Mouse (Mus musculus): ENCODE measurements around the gene Tex19.2.

- TF ChIP-seq SMC3 (IDR thresholded peaks at IDR 0.05; ENCODE audit: low read depth, low read length) (no peak), CTCF (conservative IDR thresholded peaks at IDR 0.05 in 1 of 2, IDR thresholded peaks at IDR 0.05 in 1 of 2; ENCODE audit: low read depth in 2 of 2, low read length in 2 of 2) (no peak), ZC3H11A (IDR thresholded peaks at IDR 0.05; ENCODE audit: low read depth, low read length) (no peak), CHD2 (IDR thresholded peaks at IDR 0.05; ENCODE audit: low read length) (no peak), RCOR1 (conservative IDR thresholded peaks at IDR 0.05; ENCODE audit: low read depth, low read length) (no peak), JUND (conservative IDR thresholded peaks at IDR 0.05; ENCODE audit: low read depth, low read length) (no peak), ELF1 (IDR thresholded peaks at IDR 0.05; ENCODE audit: low read depth, low read length) (no peak), EP300 (IDR thresholded peaks at IDR 0.05; ENCODE audit: low read length) (no peak)
Measured at GRCm38 (mm10) chr11:121082250-121082649, 36.2 kb downstream of the Tex19.2 start.

All from CH12.LX (cell line).